Mouse (Mus musculus): ENCODE data around the gene Macrod2. TPM values are rescaled to one million over a fixed set of nuclear protein-coding genes. Genes with fewer than 3 reads are reported as not detected.

Macrod2 gene
- polyA plus RNA-seq, 1 experiment from 2014 or later: 47.6 TPM

GRCm38 (mm10) chr2:141736685-141737456 lies 1341.8 kb downstream of the Macrod2 start:
- Histone ChIP-seq H3K9ac (ENCODE audit: low read length) (no peak overlapping the region), H3K27me3 (ENCODE audit: control insufficient read depth, insufficient read depth, low read length) (no peaks in the 10 kb centered on the region), H3K4me3 (ENCODE audit: low read depth, low read length) (no peak overlapping the region), H3K36me3 (ENCODE audit: control insufficient read depth, insufficient read depth, low read length) (no peaks in the 10 kb centered on the region), H3K4me2 (ENCODE audit: low read depth, low read length, severe bottlenecking) (no peak overlapping the region), H3K4me1 (replicated peaks; ENCODE audit: control insufficient read depth, insufficient read depth, low read length) (no peaks in the 10 kb centered on the region), H3K9me3 (ENCODE audit: control insufficient read depth, low read length) (no peaks in the 10 kb centered on the region), H3K27ac (ENCODE audit: low read depth, low read length) (no peak overlapping the region)
- DNase-seq (ENCODE audit: low spot score) (no peak), ATAC-seq (replicated peaks; ENCODE audit: low FRiP score) (no peak)
- 90% methylated on average over 5 of the region's 5 CpGs for WGBS

- 82% methylated on average over 1 of the region's 1 CpGs for WGBS
- DNase-seq (ENCODE audit: low spot score) (no peak), ATAC-seq (replicated peaks; ENCODE audit: low FRiP score) (no peak)
Measured at GRCm38 (mm10) chr2:141738702-141739101, 1343.6 kb downstream of the Macrod2 start.

GRCm38 (mm10) chr2:141740318-141740717 lies 1345.2 kb downstream of the Macrod2 start:
- Histone ChIP-seq H3K36me3 (ENCODE audit: control insufficient read depth, insufficient read depth, low read length) (no peaks in the 10 kb centered on the region), H3K4me2 (ENCODE audit: low read depth, low read length, severe bottlenecking) (no peak overlapping the region), H3K4me1 (replicated peaks; ENCODE audit: control insufficient read depth, insufficient read depth, low read length) (no peaks in the 10 kb centered on the region), H3K27me3 (ENCODE audit: control insufficient read depth, insufficient read depth, low read length) (no peaks in the 10 kb centered on the region), H3K9ac (ENCODE audit: low read length) (no peak overlapping the region), H3K9me3 (ENCODE audit: control insufficient read depth, low read length) (no peaks in the 10 kb centered on the region), H3K4me3 (ENCODE audit: low read depth, low read length) (no peak overlapping the region), H3K27ac (ENCODE audit: low read depth, low read length) (no peak overlapping the region)
- DNase-seq (ENCODE audit: low spot score): no peak
- 85% methylated on average over 5 of the region's 5 CpGs for WGBS
- no peak for ATAC-seq (replicated peaks; ENCODE audit: low FRiP score)

More at GRCm38 (mm10) chr2:141738702-141739101, 1343.6 kb downstream of the Macrod2 start:
- Histone ChIP-seq H3K4me3 (ENCODE audit: low read depth, low read length) (no peak overlapping the region), H3K27ac (ENCODE audit: low read depth, low read length) (no peak overlapping the region), H3K27me3 (ENCODE audit: control insufficient read depth, insufficient read depth, low read length) (no peaks in the 10 kb centered on the region), H3K36me3 (ENCODE audit: control insufficient read depth, insufficient read depth, low read length) (no peaks in the 10 kb centered on the region), H3K4me2 (ENCODE audit: low read depth, low read length, severe bottlenecking) (no peak overlapping the region), H3K9ac (ENCODE audit: low read length) (no peak overlapping the region), H3K9me3 (ENCODE audit: control insufficient read depth, low read length) (no peaks in the 10 kb centered on the region), H3K4me1 (replicated peaks; ENCODE audit: control insufficient read depth, insufficient read depth, low read length) (no peaks in the 10 kb centered on the region)

- H3K4me2 ChIP-seq (ENCODE audit: low read depth, low read length, severe bottlenecking): no peak overlapping the region
- H3K27me3 ChIP-seq (ENCODE audit: control insufficient read depth, insufficient read depth, low read length): no peaks in the 10 kb centered on the region
- ATAC-seq (replicated peaks; ENCODE audit: low FRiP score) (no peak; the same call in 1 of the 2 replicates), DNase-seq (ENCODE audit: low spot score) (no peak)
- no peaks in the 10 kb centered on the region for H3K9me3 ChIP-seq (ENCODE audit: control insufficient read depth, low read length)
- H3K36me3 ChIP-seq (ENCODE audit: control insufficient read depth, insufficient read depth, low read length): no peaks in the 10 kb centered on the region
- no peak overlapping the region for H3K27ac ChIP-seq (ENCODE audit: low read depth, low read length)
- WGBS: 75% methylated on average over 4 of the region's 4 CpGs
- no peaks in the 10 kb centered on the region for H3K4me1 ChIP-seq (replicated peaks; ENCODE audit: control insufficient read depth, insufficient read depth, low read length)
- H3K9ac ChIP-seq (ENCODE audit: low read length): no peak overlapping the region
- H3K4me3 ChIP-seq (ENCODE audit: low read depth, low read length): no peak overlapping the region
Measured at GRCm38 (mm10) chr2:141800236-141800635, 1405.1 kb downstream of the Macrod2 start.

- Histone ChIP-seq H3K36me3 (ENCODE audit: control insufficient read depth, insufficient read depth, low read length) (no peaks in the 10 kb centered on the region), H3K9me3 (ENCODE audit: control insufficient read depth, low read length) (no peaks in the 10 kb centered on the region), H3K4me1 (replicated peaks; ENCODE audit: control insufficient read depth, insufficient read depth, low read length) (no peaks in the 10 kb centered on the region), H3K9ac (ENCODE audit: low read length) (no peak overlapping the region), H3K4me3 (ENCODE audit: low read depth, low read length) (no peak overlapping the region), H3K4me2 (ENCODE audit: low read depth, low read length, severe bottlenecking) (no peak overlapping the region), H3K27ac (ENCODE audit: low read depth, low read length) (no peak overlapping the region), H3K27me3 (ENCODE audit: control insufficient read depth, insufficient read depth, low read length) (no peaks in the 10 kb centered on the region)
- 79% methylated on average over 2 of the region's 2 CpGs for WGBS
- no peak for DNase-seq (ENCODE audit: low spot score)
- ATAC-seq (replicated peaks; ENCODE audit: low FRiP score): no peak
Measured at GRCm38 (mm10) chr2:141800909-141801308, 1405.8 kb downstream of the Macrod2 start.

- WGBS: 94% methylated on average over 4 of the region's 4 CpGs
- ATAC-seq (replicated peaks; ENCODE audit: low FRiP score) (no peak), DNase-seq (ENCODE audit: low spot score) (no peak)
- Histone ChIP-seq H3K4me1 (replicated peaks; ENCODE audit: control insufficient read depth, insufficient read depth, low read length) (no peaks in the 10 kb centered on the region), H3K27ac (ENCODE audit: low read depth, low read length) (no peak overlapping the region), H3K4me2 (ENCODE audit: low read depth, low read length, severe bottlenecking) (no peak overlapping the region), H3K9ac (ENCODE audit: low read length) (no peak overlapping the region), H3K9me3 (ENCODE audit: control insufficient read depth, low read length) (no peaks in the 10 kb centered on the region), H3K4me3 (ENCODE audit: low read depth, low read length) (no peak overlapping the region), H3K27me3 (ENCODE audit: control insufficient read depth, insufficient read depth, low read length) (no peaks in the 10 kb centered on the region), H3K36me3 (ENCODE audit: control insufficient read depth, insufficient read depth, low read length) (no peaks in the 10 kb centered on the region)
Measured at GRCm38 (mm10) chr2:141816266-141816665, 1421.2 kb downstream of the Macrod2 start.

GRCm38 (mm10) chr2:141817546-141818180 lies 1422.6 kb downstream of the Macrod2 start:
- DNase-seq (ENCODE audit: low spot score): no peak
- WGBS: 83% methylated on average over 4 of the region's 4 CpGs

GRCm38 (mm10) chr2:141820795-141821194 lies 1425.7 kb downstream of the Macrod2 start:
- Histone ChIP-seq H3K27me3 (ENCODE audit: control insufficient read depth, insufficient read depth, low read length) (no peaks in the 10 kb centered on the region), H3K9me3 (ENCODE audit: control insufficient read depth, low read length) (no peaks in the 10 kb centered on the region), H3K36me3 (ENCODE audit: control insufficient read depth, insufficient read depth, low read length) (no peaks in the 10 kb centered on the region), H3K4me3 (ENCODE audit: low read depth, low read length) (no peak overlapping the region), H3K4me1 (replicated peaks; ENCODE audit: control insufficient read depth, insufficient read depth, low read length) (no peaks in the 10 kb centered on the region), H3K9ac (ENCODE audit: low read length) (no peak overlapping the region), H3K4me2 (ENCODE audit: low read depth, low read length, severe bottlenecking) (no peak overlapping the region), H3K27ac (ENCODE audit: low read depth, low read length) (no peak overlapping the region)
- no peak for DNase-seq (ENCODE audit: low spot score)
- no peak for ATAC-seq (replicated peaks; ENCODE audit: low FRiP score)

More at GRCm38 (mm10) chr2:141817546-141818180, 1422.6 kb downstream of the Macrod2 start:
- Histone ChIP-seq H3K9ac (ENCODE audit: low read length) (no peak overlapping the region), H3K4me2 (ENCODE audit: low read depth, low read length, severe bottlenecking) (no peak overlapping the region), H3K27ac (ENCODE audit: low read depth, low read length) (no peak overlapping the region), H3K36me3 (ENCODE audit: control insufficient read depth, insufficient read depth, low read length) (no peaks in the 10 kb centered on the region), H3K27me3 (ENCODE audit: control insufficient read depth, insufficient read depth, low read length) (no peaks in the 10 kb centered on the region), H3K4me1 (replicated peaks; ENCODE audit: control insufficient read depth, insufficient read depth, low read length) (no peaks in the 10 kb centered on the region), H3K4me3 (ENCODE audit: low read depth, low read length) (no peak overlapping the region), H3K9me3 (ENCODE audit: control insufficient read depth, low read length) (no peaks in the 10 kb centered on the region)
- ATAC-seq (replicated peaks; ENCODE audit: low FRiP score): no peak
